Mouse (Mus musculus) MEL-GATA-1-ER (cell line): ENCODE results near the gene Camk2b.
"Not testable (repeated sequence)": the region's sequence is repeated elsewhere in the genome, so short reads cannot be mapped to it uniquely, and the experiment has no call there.

Source experiments
- DNase-seq: peaks from one replicate; pipeline ENCODE4 v3.0.0-alpha.2; 2012; ENCODE audit warnings: low read depth; ENCODE audit errors: extremely low read depth

Camk2b gene

DNA sequence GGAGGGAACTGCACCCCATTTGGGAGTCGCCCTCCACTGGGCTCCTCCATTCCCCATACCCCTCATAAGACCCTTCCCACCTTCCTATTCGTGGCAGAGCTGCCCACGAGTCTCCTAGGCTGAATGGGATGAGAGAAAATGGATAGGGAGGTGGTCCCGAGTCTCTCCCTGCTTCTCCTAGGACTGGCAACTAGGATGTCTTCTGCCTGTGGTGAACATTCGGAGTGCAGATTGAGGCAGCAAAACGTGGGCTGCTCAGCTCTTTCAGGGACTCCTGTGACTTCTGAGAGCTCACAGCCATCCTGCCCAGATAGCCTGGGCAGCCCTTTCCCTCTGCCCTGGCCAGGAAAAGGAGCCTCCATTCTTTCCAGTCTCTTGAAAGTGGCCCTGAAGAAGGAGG lies at the start of gene Camk2b:
Gene Camk2b, minus strand, starts transcription at position 187 of the 400 bp plus-strand sequence.
- DNase-seq = no peak

DNA sequence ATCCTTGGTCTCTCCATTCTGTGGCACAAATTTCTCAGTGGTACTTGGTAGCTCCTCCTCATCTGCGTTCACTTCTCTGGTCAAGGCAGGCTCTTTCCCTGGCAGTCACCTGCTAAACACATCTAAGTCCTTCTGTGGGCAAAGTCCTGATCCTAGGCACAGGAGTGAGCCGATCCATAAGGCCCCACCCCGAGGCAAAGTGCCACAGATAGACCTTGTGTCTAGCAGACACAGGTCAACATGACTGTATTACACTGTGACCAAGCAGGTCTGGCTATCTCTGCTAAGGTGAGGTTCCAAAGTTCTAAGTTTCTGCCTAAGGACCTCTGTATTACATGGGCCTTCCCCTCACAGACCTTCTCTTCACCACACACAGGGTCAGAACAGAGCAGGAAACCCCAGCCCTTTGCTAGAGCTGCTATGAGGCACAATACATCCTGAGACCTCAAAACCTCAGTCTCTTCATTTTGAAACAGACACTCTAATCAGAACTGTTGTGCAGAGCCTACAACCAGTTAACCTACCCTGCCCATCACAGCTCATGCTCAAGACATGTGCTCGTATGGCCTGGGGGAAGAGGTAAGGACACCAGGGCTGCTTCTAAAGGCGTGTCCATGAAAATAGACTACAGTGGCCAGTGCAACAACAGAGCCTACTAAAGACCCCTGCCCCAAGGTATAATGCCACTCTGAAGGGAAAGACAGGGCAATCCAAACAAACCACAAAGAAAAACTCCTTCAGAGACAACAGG lies 45.7 kb upstream of the Camk2b start:
- no peak for DNase-seq

DNA sequence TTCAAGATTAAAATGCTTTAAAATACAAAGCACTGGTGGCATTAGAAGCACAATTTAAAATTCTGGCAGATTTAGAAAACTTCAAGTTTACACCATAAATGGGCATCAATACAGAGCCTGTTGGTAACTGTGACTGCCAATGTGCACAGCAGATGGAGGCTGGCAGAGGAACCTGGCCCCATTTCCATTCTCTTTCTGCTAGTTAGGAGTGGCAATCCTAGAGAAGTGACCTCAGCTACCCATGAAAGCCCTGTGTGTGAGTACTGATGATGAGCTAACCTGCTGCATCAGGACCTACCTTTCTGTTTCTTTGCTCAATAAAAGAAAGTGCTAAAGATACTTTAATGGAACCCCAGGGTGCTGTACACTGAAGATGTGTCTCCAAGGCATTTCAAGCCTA lies 43.8 kb upstream of the Camk2b start:
- DNase-seq = no peak

DNA sequence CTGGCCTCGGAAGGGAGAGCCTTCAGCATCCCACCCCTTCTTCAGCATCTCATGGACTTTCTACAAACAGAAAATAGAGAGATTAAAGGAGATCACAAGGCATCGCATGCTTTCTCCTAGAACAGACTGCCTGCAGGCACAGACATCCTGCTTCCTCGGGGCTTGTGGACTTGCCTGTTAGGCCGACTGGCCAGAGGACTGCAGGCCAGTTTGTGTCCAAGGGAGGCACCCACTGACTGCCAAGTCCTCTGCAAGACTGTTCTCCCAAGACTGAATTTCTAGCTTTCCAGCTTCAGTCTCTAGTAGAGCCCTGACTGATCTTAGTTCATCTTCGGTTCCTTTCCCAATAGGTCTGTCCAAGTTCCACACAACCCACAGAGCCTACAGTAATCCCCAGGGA lies 42.1 kb upstream of the Camk2b start:
- no peak for DNase-seq

DNA sequence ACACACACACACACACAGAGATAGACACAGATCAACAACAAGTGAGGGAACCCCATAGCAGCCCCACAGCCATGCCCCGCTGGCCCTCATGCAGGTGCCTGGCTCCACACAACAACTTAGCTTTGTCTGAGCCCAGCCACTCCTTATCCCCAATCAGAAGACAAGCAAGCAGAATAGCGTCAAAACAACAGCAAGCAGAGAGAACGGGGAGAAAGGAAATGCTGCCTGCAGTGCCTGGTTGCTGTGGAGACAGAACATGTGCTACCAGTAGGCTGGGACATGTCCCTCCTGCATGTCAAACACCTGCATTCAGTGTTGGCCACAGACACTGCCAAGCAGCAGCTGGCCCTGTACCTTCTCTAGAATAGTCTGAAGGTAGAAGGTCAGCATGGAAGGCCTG lies 41.6 kb upstream of the Camk2b start:
- no peak for DNase-seq

DNA sequence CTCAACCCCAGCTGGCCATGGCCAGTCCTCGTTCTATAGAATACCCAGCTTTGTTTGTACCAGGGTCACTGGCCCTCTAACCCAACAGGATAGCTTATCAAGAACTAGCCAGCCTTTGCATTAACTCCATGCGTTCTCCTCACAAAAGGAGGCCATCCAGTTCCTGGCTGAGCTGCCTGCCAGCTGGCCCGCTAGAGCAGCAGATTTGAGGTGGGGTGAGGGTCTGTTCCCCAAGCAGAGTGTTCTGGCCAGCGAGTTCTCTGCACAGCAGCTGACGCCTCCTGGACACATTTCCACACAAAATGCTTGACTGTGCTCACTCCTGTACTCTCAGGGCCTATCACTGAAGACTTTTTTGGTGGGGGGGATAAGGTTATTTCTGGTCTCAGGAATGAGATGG lies 38.6 kb upstream of the Camk2b start:
- DNase-seq = no peak

DNA sequence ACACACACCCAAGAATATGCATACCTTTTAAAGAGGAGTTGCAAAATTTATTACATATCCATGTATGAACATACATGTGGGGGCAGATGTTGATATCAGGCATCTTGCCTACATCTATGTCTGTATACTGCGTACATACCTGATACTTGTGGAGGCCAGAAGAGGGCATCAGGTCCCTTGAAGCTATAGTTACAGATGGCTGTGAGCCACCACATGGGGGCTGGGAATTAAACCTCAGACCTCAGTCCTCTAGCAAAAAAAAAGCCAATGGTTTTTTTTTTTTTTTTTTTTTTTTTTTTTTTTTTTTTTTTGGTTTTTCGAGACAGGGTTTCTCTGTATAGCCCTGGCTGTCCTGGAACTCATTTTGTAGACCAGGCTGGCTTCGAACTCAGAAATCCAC lies 30.5 kb upstream of the Camk2b start:
- DNase-seq = not testable (repeated sequence)

DNA sequence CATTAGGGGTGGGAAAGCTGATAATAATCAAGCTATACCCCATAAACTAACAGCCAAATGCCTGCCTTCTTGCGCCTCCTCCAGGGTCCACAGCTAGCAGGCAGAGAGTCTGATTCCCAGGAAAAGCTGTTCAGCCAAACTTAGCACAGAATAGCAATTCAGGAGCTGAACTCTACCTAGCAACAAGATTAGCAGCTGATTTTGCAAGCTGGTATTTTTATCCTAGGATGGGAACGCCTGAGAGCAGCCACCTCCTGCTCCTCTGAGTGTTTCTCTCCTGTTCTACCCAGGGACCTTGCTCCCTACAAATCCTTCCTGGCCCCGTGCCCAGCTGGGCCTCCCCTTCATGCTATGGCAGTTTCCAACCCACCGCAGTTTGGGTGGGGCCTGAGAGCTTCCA lies 20.8 kb upstream of the Camk2b start:
- no peak for DNase-seq

DNA sequence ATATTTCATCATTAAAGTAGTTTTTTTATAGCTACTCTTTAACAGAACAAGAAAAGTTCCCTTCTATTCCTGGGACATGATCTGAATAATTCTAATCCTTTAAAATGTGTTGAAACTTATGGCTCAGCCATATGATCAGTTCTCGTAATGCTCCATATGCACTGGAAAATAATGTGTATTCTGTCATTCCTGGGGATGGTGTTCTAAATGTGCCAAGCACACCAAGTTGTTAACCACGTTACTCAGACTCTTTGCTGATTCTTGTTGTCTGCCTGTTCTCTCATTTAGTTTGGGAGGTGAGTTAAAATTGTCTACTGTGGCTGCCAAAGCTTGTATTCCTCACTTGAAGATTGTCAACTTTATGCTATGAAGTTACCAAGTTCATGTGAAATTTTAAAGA lies 12.6 kb upstream of the Camk2b start:
- DNase-seq = no peak

DNA sequence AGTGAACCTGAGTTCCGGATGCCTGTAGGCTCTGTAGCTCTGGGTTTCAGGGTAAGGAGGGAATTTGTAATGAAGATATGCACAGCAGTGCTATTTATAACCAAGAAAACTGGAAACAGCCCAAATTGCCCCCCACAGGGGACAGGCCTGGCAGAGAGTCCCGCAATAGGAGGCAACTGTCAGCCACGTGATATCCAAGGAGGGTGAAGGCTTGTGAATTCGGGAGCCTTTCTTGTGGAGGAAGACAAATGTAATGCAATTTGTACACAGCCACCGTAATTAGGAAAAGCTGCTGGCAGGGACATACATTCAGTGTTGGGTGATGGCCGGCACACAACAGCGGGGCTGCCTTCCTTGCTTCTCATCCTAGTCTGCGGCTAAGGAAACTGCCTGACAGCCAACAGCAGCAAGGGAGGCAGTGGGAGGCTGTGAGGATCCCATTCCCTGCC lies 9.5 kb upstream of the Camk2b start:
- no peak for DNase-seq

DNA sequence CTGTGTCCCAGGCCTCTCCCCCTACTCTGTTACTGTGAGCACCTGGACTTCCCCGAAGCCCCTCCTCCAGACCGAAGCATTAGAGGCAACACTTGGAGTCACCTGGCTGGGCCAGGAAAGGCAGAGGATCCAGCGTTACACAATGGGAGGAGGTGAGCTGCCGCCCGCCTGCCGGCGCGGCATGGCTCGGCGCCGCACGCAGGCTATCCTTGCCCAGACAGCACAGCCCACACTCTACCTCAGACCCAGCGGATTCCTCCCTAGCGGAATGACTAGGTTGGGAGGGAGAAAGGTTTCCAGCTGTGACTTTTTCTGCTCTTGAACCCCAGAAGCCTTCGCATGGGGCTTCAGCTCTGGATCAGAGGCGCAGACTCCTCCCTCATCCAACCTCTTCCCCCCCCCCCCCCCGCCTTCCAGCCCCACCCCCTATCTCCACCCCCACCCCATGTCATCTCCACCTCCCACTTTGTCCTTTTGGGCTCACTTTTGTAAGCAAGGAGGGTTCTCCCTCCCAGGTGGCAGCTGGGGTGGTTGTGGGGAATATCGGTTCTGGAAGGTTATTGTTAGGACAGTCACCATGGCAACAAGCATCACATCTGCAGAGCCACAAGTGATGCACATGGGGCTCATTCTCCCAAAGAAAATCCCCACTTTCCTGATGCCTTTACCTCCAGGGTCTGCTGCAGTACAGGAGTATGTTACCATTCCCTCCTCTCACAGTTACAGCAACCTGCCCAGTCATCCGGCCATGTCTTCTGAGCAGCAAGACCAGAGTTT lies 2.2 kb upstream of the Camk2b start:
- no peak for DNase-seq

DNA sequence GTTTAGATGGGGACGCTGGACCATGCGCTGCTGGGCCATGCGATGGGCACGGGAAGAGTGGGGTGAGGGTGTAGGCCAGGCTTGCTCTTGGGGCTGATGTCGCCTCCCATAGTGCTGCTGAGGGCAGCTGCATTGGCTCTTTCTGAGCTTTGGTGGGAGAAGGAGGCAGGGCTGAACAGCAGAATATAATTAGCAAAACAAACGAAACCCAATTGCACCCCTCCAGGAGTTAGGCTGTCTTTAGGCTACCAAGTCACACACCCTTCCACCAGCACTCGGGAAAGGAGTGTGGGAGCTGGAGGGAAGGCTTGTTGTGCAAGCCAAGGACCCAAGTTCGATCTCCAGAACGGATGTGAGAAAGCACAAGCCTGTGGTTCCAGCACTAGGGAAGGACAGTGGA lies 998 bp upstream of the Camk2b start:
- no peak for DNase-seq

DNA sequence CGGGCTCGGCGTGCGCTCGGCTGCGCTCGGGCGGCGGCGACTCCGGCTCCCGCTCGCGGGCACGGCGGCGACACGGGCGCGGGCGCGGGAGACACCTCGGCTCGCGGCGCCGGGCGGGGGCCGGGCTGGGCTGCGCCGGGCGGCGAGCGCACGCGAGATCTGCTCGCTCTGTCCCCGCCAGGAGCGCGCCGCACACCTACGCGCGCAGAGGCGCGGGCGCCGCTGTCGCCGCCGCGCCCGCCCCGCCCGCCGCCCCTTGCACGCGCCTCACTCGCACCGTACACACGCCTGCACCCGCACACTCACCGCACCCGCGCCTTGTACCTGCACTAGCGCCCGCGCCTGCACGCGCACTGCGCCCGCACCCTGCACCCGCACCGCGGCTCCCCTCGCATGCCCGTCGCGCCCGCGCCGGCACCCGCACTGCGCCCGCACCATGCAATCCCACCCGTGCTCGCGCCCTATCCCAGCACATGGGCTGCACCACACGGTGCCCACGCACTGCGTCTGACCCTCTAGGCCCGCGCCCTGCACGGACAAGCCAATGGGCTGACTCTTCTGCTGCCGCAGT lies 526 bp downstream of the Camk2b start:
- DNase-seq = no peak

DNA sequence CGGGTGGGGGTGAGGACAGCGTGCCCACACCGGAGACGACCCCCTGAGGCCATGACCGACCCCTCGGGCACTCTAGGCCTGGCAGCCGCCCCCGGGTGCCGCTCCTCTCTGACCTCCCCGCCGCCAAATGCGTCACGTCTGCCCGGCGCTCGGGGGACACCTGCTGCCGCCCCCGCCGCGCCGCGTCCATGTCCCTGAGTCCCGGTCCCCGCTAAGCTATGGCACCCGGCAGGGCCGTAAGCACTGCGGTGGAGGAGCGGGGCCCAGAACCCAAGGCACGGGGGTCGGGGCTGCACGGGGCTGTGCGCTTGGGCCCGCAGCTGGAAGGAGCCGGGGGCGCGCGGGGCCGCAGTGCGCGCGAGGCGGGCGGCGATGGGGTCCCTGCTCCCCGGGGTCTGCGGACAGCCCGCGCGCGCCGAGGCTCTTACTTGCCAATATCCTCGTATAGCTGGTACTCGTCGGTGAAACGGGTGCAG lies 1.1 kb downstream of the Camk2b start:
- DNase-seq = no peak

DNA sequence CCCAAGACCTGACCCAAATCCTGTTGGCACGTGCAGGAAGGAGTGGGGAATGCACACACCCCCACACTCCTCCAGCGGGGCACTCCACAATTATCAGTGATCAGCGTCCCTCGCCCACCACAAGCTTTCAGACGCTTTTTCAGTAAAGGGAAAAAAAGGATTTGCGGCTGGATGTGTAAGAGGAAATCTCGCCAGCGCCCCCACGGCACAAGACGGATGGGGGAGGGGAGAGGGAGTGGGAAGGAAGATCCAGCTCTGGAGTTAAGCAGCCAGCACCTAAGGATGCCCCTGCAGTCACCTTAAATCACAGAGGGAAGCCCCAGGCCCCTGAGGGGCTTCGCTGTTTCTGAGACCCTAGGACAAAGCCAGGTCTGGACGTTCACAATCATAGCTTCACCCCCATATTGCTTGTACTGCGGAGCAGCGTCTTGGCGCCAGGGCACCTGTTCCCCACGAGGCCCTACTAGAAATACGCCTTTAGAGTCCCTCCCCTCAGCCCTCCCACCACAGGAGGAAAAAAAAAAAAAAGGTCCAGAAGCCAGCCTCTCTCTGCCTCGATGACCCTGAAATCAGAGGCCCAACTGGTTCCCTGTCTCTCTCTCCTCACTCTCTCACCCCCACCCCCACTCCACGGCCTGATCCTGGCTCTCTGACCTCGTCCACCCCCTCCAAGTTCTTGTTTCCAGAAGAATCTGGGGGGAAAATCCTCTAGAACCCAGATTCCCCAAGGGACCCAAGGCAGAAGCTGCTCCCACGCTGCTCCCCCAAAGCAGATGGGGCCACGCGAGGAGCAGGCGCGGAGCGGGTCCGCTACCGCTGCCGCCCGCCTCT lies 1.7 kb downstream of the Camk2b start:
- DNase-seq = no peak

DNA sequence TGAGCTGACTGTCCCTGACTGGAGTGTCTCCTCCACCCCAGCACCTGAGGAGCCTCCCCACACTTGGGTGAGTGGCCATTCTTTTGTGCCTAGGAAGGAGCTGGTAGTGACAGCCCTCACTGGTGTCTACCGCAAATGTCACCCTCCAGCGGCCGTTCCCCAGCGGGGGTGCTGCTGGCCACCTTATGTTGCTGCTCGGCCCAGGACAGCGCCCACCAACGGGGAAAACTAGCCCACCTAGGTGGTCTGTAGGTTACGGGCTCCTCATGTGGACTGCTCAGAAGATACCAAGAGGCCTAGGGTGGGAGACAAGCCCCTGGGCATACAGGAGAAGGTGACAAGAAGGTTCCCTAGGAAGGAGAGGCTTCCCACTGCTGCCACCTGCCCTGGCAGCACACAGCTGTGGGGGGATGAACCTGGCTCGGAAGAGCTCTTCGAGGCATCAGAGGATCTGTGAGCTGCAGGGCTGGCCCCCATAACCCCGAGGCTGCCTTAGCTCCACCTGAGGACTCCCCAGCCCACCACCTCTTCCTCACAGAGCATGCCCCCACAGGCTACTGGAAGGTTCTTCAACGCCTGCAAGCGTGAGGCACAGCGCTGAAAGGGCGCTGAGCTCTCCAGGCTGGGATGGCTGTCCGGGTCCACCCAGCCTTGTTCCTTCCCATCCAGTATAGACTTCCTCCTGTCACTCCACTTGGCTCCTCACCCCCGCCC lies 2.5 kb downstream of the Camk2b start:
- DNase-seq = no peak

DNA sequence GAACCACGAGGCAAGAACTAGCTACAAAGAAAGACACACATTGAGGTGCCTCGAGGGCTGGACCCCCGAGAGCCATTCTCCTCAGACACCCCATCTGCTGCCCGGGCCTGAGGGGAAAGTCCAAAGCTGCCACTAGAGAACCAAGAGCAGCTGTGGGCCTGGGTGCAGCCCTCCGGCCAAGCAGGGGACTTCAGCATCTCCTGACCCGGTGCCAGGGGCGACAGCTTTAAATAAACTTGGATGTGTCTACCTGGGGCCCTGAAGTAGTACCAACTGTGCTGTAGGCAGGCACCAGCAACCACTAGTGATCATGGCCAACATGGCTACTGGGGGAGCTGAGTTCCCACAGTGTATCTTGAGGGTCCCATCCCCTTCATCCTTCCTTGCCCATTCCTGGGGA lies 3.1 kb downstream of the Camk2b start:
- no peak for DNase-seq

DNA sequence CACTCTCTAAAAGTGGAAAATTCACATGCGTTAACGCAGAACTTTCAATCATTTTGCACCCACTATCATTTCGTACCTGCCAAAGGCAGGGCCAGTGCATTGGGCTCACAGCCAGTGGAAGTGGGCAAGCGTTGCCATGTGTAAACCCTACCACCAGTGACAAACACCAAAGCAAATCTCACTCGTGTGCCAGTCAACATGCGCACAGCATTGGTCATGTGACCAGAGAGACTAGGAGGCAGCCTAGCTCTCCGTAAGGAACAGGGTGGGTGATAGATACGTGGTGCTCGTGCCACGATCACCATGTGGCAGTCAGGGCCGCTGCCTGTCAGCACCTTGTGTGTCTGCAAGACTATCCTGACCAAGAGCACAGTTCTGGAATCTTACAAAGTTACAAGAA lies 3.8 kb downstream of the Camk2b start:
- no peak for DNase-seq

DNA sequence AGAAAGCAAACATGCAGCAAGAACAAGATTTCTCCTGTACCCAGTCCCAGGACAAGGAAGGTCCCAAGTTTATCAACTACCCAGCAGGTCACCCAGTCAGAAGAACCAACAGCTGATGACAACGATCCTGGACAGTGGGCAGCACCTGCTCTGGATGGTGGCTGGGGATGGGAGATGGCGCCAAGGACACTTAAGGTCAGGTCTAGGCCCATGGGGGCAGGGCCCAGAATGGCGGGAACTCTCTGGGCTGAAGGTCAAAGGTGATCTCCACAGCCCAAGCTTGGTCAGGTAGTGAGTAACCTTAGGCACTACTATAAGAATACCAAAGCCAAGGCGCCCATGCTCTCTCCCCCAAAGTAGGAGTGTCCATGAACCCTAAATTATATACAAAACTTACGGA lies 4.3 kb downstream of the Camk2b start:
- DNase-seq = no peak

DNA sequence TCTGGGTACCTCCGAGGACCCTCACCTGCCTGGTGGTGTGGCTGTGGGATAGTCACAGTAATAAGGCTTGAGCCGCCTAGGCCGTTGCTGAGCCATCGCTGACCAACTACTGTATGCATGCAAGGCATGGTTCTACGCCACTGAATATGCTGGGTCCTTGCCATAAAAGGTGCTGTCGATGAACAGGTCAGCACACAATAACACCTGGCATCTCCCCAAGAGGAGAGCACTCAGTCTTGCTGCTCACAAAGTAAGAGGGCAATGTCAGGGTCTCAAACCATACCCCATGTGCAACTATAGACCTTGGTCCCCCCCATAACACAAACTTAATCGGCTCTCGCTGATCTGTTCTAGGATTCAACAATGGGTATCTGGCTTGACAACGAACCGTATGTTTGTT lies 7.0 kb downstream of the Camk2b start:
- no peak for DNase-seq

DNA sequence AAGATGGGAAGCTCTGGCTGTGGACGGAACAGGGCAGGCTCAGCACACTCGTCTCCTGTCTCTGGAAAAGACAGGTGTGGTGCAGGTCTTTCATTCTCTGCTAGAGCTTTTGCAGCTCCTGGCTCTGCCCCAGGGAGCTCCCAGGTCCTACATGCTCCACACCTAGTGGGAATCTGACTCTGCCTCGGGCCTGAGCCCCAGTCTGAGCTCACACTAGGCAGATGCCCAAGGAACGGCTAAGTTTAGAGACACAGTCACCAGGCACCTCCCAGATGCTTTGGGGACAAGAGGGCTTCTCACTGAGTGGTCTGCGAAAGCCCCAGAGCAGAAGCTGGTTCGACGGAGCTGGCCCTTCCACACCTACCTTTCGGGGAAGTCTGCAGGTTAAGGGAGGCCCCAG lies 12.8 kb downstream of the Camk2b start:
- no peak for DNase-seq
